Mouse (Mus musculus) urinary bladder, adult 2 months (tissue): ENCODE measurements at regions not wholly inside any gene's neighbourhood (a gene's known extent, or its start where the extent isn't known, plus 50 kb on each side); places are given as distances from the start of the nearest gene placed in this dataset.

Source experiments
- DNase-seq: peaks from one replicate; pipeline ENCODE4 v3.0.0; 2022; ENCODE audit warnings: low spot score

DNA sequence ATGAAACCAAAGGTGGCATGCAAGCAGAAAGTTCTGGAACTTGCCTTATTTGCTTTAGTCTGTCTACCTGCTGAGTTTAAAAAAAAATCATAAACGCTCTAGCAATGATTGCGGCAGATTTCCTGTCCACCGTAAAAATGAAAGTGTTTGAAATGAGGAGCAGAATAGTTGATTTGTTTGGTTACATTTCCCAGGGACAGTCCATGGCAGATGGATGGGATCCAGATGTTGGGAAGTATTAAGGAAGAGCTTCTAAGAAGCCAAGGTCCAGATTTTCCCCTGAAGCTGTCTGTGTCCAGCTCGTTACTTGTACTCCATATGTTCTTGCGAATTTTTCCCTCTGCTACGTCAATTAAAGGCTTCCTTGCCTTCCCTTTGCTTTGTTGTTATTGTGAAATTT is 534.2 kb downstream of the Slc4a3 start:
- DNase-seq, result no peak

DNA sequence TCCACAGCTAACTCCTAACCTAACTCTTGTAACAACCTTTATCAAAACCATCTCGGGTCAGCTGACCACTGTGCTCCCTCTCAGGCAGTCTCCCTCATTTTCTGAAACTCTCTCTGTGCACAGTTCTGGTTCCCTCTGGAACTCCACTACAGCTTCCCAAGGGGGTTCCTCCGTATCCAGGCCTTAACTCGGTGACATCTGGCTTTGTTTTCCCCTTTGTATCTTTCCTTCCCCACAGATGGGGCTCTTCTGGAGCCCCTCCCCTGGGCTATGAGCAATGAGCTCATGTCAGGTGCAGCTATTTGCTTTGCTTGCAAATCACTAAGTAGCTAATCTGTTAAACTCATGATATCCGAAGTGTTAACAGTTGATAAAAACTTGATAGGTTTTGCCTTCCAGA is 535.6 kb downstream of the Slc4a3 start:
- no peak for DNase-seq

DNA sequence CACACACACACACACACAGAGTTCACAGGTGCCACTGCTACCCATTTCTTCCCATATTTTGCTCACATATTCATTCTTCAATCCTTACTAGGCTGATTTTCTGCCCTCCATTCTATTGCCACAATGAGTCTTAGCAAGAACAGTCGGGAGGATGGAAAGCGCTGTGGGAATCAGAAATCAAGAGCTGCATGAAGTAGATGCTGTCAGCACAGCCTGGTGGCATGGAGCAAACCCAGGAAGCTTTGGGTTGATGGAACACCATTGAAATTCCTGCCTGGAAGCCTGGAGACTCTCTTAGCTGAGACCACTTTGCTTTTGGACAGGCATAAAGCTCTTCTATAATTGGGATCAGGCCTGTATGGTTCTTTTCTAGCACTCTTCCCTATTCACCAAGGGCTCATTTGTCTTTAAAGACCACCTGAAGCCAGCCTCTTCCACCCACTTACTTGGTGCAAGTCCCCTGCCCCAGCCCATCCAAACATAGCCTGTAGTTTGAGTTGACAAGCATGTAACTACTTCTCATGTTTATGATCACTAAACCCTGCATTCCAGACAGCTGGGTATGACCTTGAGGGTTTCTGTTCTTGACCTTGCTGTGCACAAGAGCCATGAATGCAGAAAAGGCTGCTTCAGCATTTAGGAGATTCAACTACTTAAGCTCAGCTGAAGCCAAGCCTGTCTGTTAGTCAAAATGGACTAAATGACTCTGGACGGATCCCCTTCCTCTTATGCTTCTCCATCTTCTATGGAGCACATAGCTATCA is 537.4 kb downstream of the Slc4a3 start:
- DNase-seq, result no peak

DNA sequence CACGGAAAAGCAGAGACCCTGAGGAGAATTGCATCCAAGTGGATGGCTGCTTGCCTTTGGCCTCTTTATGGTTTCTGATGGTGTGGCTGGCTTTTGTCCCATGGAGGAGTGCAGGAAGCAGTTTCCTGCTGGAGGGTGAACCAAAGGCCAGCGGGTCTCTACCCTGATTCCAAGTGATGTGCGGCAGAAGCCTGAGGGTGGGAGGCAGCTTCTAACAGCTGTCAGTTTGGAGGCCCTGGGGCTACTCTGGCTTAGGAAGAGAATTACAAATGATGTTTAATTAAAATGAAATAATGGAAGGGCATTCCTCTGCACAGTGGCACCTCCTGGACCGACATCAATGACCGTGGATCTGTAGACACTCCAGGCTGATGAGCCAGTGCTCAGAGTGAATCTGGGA is 545.0 kb downstream of the Slc4a3 start:
- DNase-seq, result no peak

- DNase-seq, result no peak
These were observed 567.2 kb downstream of the Slc4a3 start for GRCm38 (mm10) chr1:76113281-76113680.

GRCm38 (mm10) chr1:76120840-76121239 is 574.8 kb downstream of the Slc4a3 start:
- DNase-seq, result no peak

GRCm38 (mm10) chr1:76130353-76130752 is 584.3 kb downstream of the Slc4a3 start:
- DNase-seq, result no peak

DNA sequence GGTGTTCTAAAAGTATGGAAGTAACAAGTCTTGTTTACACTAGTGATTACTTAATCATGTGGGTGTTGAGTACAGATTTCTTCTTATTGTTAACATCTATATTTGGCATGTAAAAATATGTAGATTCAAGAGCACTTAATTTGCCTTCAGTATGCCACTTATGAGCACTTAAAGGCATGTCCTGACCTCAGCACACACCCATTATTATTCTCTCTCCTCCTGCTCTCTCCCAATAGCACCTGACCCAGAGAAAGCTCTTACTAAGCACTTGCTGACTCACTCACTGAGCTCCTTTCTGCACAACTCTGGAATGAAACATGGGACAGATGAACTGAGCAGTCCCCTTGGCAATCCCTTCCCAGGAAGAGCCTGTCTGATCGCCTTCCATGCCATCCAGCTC is 590.7 kb downstream of the Slc4a3 start:
- DNase-seq, result no peak

DNA sequence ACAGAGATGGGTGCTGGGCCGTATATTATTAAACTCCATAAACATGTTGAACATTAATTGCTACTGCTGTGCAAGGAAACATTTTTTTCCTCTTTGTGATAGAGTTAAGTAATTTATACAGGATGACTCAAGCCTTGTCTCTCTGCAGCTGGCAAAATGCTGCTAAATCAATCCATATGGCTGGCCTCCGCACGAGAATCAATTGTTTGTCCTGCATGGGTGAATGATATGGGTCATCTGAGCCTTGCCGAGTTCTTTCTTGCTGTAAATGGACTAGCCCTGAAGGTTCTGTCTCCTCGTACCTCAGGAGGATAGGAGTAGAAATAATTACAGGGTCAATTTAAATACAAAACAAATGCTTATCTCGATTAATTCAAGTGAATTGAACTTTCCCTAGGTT is 591.6 kb downstream of the Slc4a3 start:
- DNase-seq, result no peak

- no peak for DNase-seq
These were observed 597.5 kb downstream of the Slc4a3 start for GRCm38 (mm10) chr1:76143516-76143915.

DNA sequence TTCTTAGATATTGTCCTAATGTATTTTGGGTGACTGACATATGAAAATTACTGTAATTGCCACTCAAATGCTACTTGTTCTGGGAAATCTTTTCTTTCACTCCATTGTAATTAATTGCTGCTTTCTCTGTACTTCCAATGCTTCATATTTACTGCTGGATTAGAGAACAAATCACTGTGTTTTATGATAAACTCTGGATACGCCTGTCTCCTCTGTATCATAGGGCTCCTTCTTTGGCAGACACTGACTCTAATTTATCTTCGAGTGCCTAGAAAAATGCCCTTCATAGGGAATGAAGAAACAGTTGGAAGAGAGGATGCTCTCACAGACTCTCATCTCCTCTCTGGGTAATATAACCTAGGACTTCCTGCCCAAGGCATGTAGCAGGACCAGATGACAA is 602.9 kb downstream of the Slc4a3 start:
- DNase-seq, result no peak

GRCm38 (mm10) chr1:76156291-76156690 is 610.2 kb downstream of the Slc4a3 start:
- DNase-seq, result no peak

DNA sequence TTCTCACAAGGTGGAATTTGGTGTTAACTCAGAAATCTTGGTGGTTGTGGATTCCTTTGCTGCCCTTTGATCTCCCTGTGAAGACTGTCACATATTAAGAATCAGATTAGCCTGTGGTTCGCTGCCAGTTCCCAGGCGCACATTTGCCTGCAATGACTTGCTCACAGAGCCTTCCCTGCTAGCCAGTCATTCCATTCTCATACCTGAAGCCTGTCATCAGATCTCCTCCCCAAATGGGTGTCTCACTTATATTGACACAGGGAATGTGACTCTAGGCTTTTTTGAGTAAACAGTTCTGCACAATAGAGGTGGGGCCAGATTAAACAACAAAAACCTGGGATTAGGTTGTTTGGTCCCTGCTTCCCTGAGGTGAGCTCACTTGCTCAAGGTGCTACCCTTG is 621.4 kb downstream of the Slc4a3 start:
- no peak for DNase-seq

- DNase-seq, result no peak
These were observed 635.1 kb downstream of the Slc4a3 start for GRCm38 (mm10) chr1:76181181-76181580.

- no peak for DNase-seq
These were observed 648.8 kb downstream of the Slc4a3 start for GRCm38 (mm10) chr1:76194844-76195243.

- no peak for DNase-seq
These were observed 651.6 kb downstream of the Slc4a3 start for GRCm38 (mm10) chr1:76197651-76198050.

DNA sequence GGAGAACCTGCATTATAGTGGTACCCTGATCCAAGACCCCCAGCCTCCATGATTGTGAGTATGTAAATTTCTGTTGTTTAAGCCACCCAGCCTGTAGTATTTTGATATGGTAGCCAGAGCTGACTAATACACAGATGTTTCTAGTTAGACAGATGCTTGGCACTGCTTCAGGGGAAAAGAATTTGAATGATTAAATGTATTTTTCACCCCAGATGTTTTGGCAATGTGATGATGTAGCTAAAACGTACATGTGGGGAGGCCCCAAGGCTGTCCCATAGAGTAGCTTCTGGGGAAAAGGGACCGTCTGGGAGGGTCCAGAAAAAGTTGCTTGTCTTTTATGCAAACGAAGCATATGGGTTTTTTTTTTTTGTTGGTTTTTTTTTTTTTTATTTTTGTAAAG is 654.8 kb downstream of the Slc4a3 start:
- DNase-seq, result no peak

DNA sequence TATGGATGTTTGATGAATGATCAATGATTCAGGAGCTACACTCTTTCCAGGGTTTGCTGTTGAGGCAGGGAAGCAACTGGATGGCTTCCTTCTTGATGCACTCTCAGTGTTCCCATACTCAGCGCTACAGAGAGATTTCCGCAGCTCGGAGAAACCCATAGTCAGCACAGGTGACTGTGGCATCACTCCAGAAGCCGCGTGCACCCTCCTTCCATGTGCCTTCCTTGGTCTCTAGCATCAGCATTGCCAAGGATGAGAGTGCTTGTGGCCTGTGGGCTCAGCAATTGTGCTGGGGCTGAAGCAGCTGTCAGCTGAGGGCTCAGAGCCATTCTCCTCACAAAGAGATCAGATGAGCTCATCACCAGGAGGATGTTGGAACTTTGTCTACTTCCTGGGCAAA is 666.4 kb downstream of the Slc4a3 start:
- no peak for DNase-seq

DNA sequence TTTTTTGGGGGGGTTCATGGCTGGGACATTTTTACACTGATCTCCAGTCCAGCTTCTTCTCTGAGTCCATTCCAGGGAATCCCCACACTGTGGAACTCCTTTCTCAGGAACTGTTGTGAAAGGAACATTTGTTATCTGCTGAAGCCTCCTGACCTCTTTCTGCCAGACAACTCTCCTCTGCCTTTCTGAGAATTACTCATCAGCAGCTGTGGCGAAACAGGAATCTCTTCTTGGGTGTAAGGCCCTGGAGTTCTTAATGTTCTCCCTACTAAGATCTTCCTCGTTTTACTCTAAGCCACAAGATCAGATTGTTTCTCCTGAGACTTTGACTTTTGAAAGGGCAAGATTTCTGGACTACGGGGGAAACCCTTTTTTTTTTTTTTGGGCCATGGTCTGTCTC is 698.7 kb downstream of the Slc4a3 start:
- no peak for DNase-seq

GRCm38 (mm10) chr1:76246181-76246796 is 700.2 kb downstream of the Slc4a3 start:
- DNase-seq, result no peak

DNA sequence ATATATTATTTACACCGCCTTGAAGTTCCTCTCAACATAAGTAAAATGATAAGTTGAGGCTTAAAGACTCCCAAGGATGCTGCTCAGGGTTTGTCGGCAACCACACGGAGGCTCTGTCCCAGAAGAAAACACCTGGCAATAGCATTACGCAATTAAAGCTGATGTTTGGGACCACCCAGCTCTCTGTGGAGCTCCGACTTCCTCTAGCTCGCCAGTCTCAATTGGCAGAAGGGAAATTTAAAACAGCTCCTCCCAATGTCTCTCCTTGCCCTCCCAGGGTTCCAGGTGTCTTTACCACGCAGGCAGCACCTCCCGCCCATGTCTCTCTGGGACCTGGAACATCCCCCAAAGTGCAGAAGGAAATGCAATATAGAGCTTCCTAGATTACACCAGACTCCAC is 701.1 kb downstream of the Slc4a3 start:
- no peak for DNase-seq

- DNase-seq, result no peak
These were observed 712.2 kb downstream of the Slc4a3 start for GRCm38 (mm10) chr1:76258217-76258616.

DNA sequence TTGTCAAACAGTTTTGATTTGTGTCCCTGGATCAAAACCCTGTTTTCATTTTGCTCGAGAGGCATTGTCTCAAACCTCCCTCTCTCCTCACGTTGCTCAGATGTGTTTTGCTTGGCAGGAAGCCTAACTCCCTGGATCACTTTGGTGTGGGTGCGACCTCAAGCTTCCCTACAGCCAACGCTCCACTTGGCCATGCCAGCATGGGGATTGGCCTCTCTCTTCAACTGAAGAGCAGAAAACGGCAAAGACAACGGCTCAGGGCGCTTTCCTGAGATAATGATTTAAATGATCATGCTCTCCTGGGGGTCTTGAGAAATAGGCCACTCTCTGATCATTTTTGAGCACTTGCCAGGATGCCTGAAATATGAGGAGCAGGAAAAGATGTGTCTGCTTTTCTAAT is 730.1 kb downstream of the Slc4a3 start:
- DNase-seq, result no peak

- no peak for DNase-seq
These were observed 730.6 kb downstream of the Slc4a3 start for GRCm38 (mm10) chr1:76276624-76277023.
